Mouse (Mus musculus) ES-E14 (cell line): ENCODE measurements at regions not wholly inside any gene's neighbourhood (a gene's known extent, or its start where the extent isn't known, plus 50 kb on each side); places are given as distances from the start of the nearest gene placed in this dataset.

Experiments used
- DNase-seq: peaks from one replicate; pipeline ENCODE4 v3.0.0-alpha.2; 2013; ENCODE audit warnings: low read depth, low spot score
- H3K27ac ChIP-seq: 2 replicates; pipeline ENCODE4 v1.5.1; 2012; ENCODE audit warnings: low read depth, mild to moderate bottlenecking, low read length, moderate library complexity, mixed read lengths; ENCODE audit not compliant: poor library complexity, insufficient read depth, severe bottlenecking
- H3K36me3 ChIP-seq: 2 replicates; pipeline ENCODE4 v1.6.1; 2012; ENCODE audit warnings: mild to moderate bottlenecking, low read length, moderate library complexity, mixed read lengths; ENCODE audit not compliant: control insufficient read depth, poor library complexity, insufficient read depth, severe bottlenecking
- H3K4me1 ChIP-seq, 2 experiments: fragments of 150-350 bp in 1 of 2; sonication (generic) in 1 of 2; 2 replicates each; pipeline ENCODE4 v1.6.1; 2012; ENCODE audit warnings: low read length in 2 of 2, mild to moderate bottlenecking in 1 of 2, mixed read lengths in 1 of 2; ENCODE audit not compliant: control insufficient read depth in 2 of 2, insufficient read depth in 2 of 2, poor library complexity in 1 of 2
- H3K4me3 ChIP-seq, 2 experiments: fragments of 150-350 bp in 1 of 2; sonication (generic) in 1 of 2; 2 replicates each; pipeline ENCODE4 v1.5.1; 2012; ENCODE audit warnings: low read length in 2 of 2, low read depth in 1 of 2, mild to moderate bottlenecking in 1 of 2, mixed read lengths in 1 of 2; ENCODE audit not compliant: insufficient read depth in 1 of 2, poor library complexity in 1 of 2, severe bottlenecking in 1 of 2
- H3K9ac ChIP-seq: 2 replicates; pipeline ENCODE4 v1.6.1; 2012; ENCODE audit warnings: low read depth, mild to moderate bottlenecking, low read length, mixed read lengths; ENCODE audit not compliant: poor library complexity, insufficient read depth, severe bottlenecking
- H3K9me3 ChIP-seq: fragments of 150-350 bp; sonication (generic); 2 replicates; pipeline ENCODE4 v1.6.1; 2012; ENCODE audit warnings: low read depth, mild to moderate bottlenecking, low read length; ENCODE audit not compliant: control insufficient read depth, insufficient read depth
- CHD2 ChIP-seq: IDR thresholded peaks from 2 replicates; pipeline ENCODE4 v1.6.1; 2014; ENCODE audit warnings: mild to moderate bottlenecking, low read depth, low read length, inconsistent platforms
- HCFC1 ChIP-seq: IDR thresholded peaks from 2 replicates; pipeline ENCODE4 v1.6.1; 2012; ENCODE audit warnings: low read length, inconsistent platforms, borderline replicate concordance; ENCODE audit not compliant: insufficient read depth
- MAFK ChIP-seq: IDR thresholded peaks from 2 replicates; pipeline ENCODE4 v1.6.1; 2014; ENCODE audit warnings: mild to moderate bottlenecking, low read depth, low read length, inconsistent platforms; ENCODE audit not compliant: insufficient read depth
- ZC3H11A ChIP-seq: IDR thresholded peaks from 2 replicates; pipeline ENCODE4 v1.6.1; 2012; ENCODE audit warnings: low read depth, mild to moderate bottlenecking, inconsistent platforms, low read length, borderline replicate concordance
- ZNF384 ChIP-seq: IDR thresholded peaks from 2 replicates; pipeline ENCODE4 v1.6.1; 2012; ENCODE audit warnings: low read depth, low read length, inconsistent platforms
- in situ Hi-C, 2 experiments: fragments of 600-800 bp; cut with MboI; formaldehyde crosslinking; loops; one replicate each; pipeline ENCODE4 v1.15.1; 2025; ENCODE audit warnings: low sequenced_read_pairs in 2 of 2, inconsistent platforms in 1 of 2; ENCODE audit not compliant: unreplicated experiment in 2 of 2

DNA sequence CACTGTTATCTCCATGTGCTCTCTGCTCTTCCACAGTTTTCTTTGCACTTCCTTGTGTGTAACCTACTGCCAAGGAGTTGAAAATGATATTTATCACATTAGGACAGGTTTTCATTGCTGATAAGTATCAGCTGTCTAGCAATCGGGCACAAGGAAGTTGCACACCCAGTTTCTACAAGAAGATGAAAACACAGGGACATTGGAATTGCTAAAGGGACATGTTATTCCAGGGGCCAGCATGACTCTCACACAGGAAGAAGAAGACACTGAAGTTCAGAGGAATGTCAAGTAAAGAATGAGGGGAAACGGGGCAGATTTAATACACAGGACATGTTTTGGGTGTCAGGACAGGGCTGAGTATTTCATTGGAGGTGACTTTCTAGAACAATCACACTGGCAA lies 214.8 kb upstream of the Rbms1 start:
- Histone ChIP-seq H3K36me3 (no peaks in the 10 kb centered on the region), H3K4me3 (no peak overlapping the region), H3K4me1 (no peaks in the 10 kb centered on the region), H3K27ac (no peak overlapping the region), H3K9ac (no peak overlapping the region), H3K9me3 (no peaks in the 10 kb centered on the region)
- TF ChIP-seq CHD2 = no peak
- no peak for TF ChIP-seq HCFC1
- DNase-seq = no peak
- in situ Hi-C loops = no loop called here

DNA sequence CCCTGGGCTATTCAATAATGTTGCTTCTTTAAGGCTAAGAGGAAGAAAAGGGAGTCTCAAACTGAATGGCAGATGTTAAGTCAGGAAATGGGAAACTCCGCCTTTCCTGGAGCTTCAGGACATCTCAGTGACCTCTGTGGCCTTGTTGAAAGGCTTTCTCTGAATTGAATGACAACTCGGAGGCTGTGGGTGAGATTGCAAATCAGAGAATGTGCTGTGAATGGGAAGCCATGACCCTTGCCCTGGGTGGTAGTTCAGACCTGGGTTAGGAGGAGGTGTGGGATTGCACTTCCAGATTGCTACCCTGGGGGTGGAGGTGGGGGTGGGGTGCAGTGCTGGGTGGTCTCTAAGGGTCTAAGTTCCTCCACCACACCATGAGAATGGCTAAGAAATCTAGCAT lies 213.8 kb upstream of the Rbms1 start:
- no peak for TF ChIP-seq MAFK
- no peak for TF ChIP-seq ZC3H11A
- no peak for TF ChIP-seq HCFC1
- TF ChIP-seq CHD2 = no peak
- TF ChIP-seq ZNF384 = no peak
- DNase-seq = peak; percentile 43
- Histone ChIP-seq H3K36me3 (no peaks in the 10 kb centered on the region), H3K4me1 (no peaks in the 10 kb centered on the region), H3K4me3 (no peak overlapping the region), H3K9me3 (no peaks in the 10 kb centered on the region), H3K27ac (peak overlapping the region; percentile 4; the same call in 1 of the 2 replicates), H3K9ac (no peak overlapping the region)
- in situ Hi-C loops = no loop called here

DNA sequence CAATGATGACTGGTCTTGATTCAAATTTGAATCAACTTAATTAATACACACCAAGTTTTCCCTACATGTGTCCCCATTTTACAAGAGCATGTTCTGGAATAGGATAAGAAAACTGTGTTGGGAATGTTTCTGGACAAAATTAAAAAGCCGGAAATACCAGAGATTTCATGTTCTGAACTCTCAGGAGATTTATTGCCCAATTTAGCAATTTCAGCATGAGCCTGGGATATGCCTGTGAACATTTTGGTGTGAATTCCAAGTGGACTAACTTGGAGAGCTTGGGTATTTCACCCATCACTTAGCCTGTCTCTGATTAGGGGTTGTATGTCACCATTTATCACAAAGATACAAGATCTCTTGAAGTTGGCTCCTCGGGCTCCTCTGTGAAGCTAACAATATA lies 210.6 kb upstream of the Rbms1 start:
- no peaks in the 10 kb centered on the region for H3K9me3 ChIP-seq
- in situ Hi-C loops = no loop called here

DNA sequence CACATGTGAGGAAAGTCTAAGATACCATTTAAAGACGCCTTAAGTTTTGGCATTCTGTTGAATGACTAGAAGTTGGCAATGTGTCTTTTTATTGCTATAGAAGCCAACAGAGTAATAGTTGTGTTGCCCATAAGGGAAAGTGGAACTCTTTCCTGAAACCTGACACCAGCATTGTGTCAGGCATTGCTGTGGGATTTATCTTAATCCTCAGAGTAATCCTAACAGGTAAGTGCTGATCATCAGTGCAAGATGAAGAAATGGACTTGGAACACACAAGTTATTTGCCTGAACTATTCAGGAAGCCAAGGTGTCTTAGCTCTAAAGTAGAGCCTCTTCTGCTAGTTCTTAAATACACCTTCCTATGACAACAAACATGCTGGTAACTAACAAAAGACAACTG lies 198.3 kb upstream of the Rbms1 start:
- TF ChIP-seq ZNF384 = no peak
- TF ChIP-seq CHD2 = no peak
- TF ChIP-seq HCFC1 = no peak
- no peak for TF ChIP-seq MAFK
- no peak for TF ChIP-seq ZC3H11A
- H3K4me3 ChIP-seq = no peak overlapping the region
- in situ Hi-C loops = no loop called here
- H3K27ac ChIP-seq = no peak overlapping the region
- DNase-seq = no peak
- H3K9ac ChIP-seq = no peak overlapping the region
- no peaks in the 10 kb centered on the region for H3K36me3 ChIP-seq
- no peaks in the 10 kb centered on the region for H3K4me1 ChIP-seq
- H3K9me3 ChIP-seq = no peaks in the 10 kb centered on the region

More for the DNA sequence above, 210.6 kb upstream of the Rbms1 start:
- TF ChIP-seq HCFC1 (no peak), MAFK (no peak), CHD2 (no peak), ZNF384 (no peak), ZC3H11A (no peak)
- no peak for DNase-seq
- no peaks in the 10 kb centered on the region for H3K36me3 ChIP-seq
- no peak overlapping the region for H3K4me3 ChIP-seq
- H3K9ac ChIP-seq = no peak overlapping the region
- H3K4me1 ChIP-seq = no peaks in the 10 kb centered on the region
- no peak overlapping the region for H3K27ac ChIP-seq

DNA sequence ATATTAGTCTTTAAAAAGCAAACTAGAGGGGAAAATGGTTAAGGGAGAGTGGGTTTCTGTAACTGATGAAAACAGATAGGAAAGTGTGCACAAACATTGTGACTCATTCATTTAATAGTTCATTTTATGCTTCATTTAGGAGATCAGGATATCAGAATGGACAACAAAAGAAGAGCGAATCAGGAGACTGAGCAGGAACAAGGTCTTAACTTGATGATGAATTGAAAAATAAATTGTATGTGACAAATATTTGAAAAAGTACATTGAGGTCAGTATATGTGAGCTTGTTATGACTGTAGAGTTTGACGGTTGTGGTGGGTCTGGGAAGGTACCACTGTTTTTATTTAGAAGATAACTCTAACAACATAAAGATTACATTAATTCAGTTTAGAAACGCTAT lies 196.8 kb upstream of the Rbms1 start:
- TF ChIP-seq ZNF384 (no peak), ZC3H11A (no peak), HCFC1 (no peak), MAFK (no peak), CHD2 (no peak)
- H3K36me3 ChIP-seq = no peaks in the 10 kb centered on the region
- H3K9ac ChIP-seq = no peak overlapping the region
- no peaks in the 10 kb centered on the region for H3K4me1 ChIP-seq
- no peaks in the 10 kb centered on the region for H3K9me3 ChIP-seq
- H3K4me3 ChIP-seq = no peak overlapping the region
- no peak overlapping the region for H3K27ac ChIP-seq
- DNase-seq = no peak
- in situ Hi-C loops = no loop called here
